Mouse (Mus musculus) ES-Bruce4 (cell line): ENCODE results near the gene Usp48.
"Not testable (repeated sequence)": the region's sequence is repeated elsewhere in the genome, so short reads cannot be mapped to it uniquely, and the experiment has no call there.

ENCODE experiments used
- CTCF ChIP-seq: IDR thresholded peaks from one replicate; pipeline ENCODE4 v1.8.1; 2011; ENCODE audit warnings: low read depth, low read length
- EP300 ChIP-seq: IDR thresholded peaks from 2 replicates; pipeline ENCODE4 v1.6.1; 2011; ENCODE audit warnings: low read depth, low read length; ENCODE audit not compliant: insufficient read depth
- POLR2A ChIP-seq: IDR thresholded peaks from one replicate; pipeline ENCODE4 v1.8.1; 2011; ENCODE audit warnings: low read length; ENCODE audit not compliant: insufficient read depth

- not testable (repeated sequence) for TF ChIP-seq CTCF, POLR2A, EP300
Measured at GRCm38 (mm10) chr4:137589095-137589494, 4.5 kb upstream of the Usp48 start.
